Mouse (Mus musculus) thymus, postnatal 0 days (tissue): ENCODE data around the gene Zfp219. TPM values are rescaled to one million over a fixed set of nuclear protein-coding genes. Genes with fewer than 3 reads are reported as not detected.

Experiments
- polyA plus RNA-seq: library from polyadenylated mRNA; unstranded; fragments of >200 nt; fragmentation: Nextera tagmentation; extraction: Ambion mirVana; gene quantifications from 2 replicates; pipeline ENCODE4 v1.2.1, GENCODE M21; 2015

The Zfp219 gene
- polyA plus RNA-seq, 1 experiment from 2014 or later = 44.5 TPM

Other genes starting within 250 kb of the Zfp219 start
- 7.3 and 8.0 TPM in 2 replicates for gene Ang4, start 247.1 kb downstream of the Zfp219 start, polyA plus RNA-seq
- not detected in 2 replicates for gene AY358078, start 220.7 kb downstream of the Zfp219 start, polyA plus RNA-seq
- gene Ear6, start 167.0 kb downstream of the Zfp219 start, polyA plus RNA-seq = 0.24 and 0.47 TPM in 2 replicates
- 41.9 and 50.0 TPM in 2 replicates for gene Mettl17, start 135.9 kb downstream of the Zfp219 start, polyA plus RNA-seq
- gene Slc39a2, start 127.8 kb downstream of the Zfp219 start, polyA plus RNA-seq = 0.14 and 0.26 TPM in 2 replicates
- gene Ndrg2, start 106.6 kb downstream of the Zfp219 start, polyA plus RNA-seq = 14.8 and 16.6 TPM in 2 replicates
- gene Tppp2, start 102.3 kb downstream of the Zfp219 start, polyA plus RNA-seq = not detected in 2 replicates
- gene Rnase13, start 98.0 kb downstream of the Zfp219 start, polyA plus RNA-seq = not detected in 2 replicates
- gene Arhgef40, start 36.0 kb downstream of the Zfp219 start, polyA plus RNA-seq = 26.9 and 27.0 TPM in 2 replicates
- gene Tmem253, start 5.1 kb downstream of the Zfp219 start, polyA plus RNA-seq = 0.90 and 1.5 TPM in 2 replicates
- gene Olfr221, start 21.7 kb upstream of the Zfp219 start, polyA plus RNA-seq = not detected in 2 replicates
- gene Hnrnpc, start 83.3 kb upstream of the Zfp219 start, polyA plus RNA-seq = 536 and 645 TPM in 2 replicates
- gene Rpgrip1, start 90.0 kb upstream of the Zfp219 start, polyA plus RNA-seq = 87.6 and 94.0 TPM in 2 replicates
- 58.9 and 64.1 TPM in 2 replicates for gene Supt16, start 176.7 kb upstream of the Zfp219 start, polyA plus RNA-seq
- 31.9 and 40.1 TPM in 2 replicates for gene Chd8, start 237.0 kb upstream of the Zfp219 start, polyA plus RNA-seq